Mouse (Mus musculus) retina, embryonic 14.5 days (tissue): ENCODE data around the gene Fpgt.
A peak's percentile ranks its signal among the peaks of the same experiment; 100 is the strongest.

Source experiments
- DNase-seq: peaks from one replicate; pipeline ENCODE4 v3.0.0-alpha.2; 2015; ENCODE audit warnings: low spot score

Gene Fpgt

GRCm38 (mm10) chr3:155093116-155093956 is at the start of gene Fpgt, which contains the start of gene Lrriq3:
Gene Fpgt, minus strand, starts transcription at chr3:155093403.
Gene Lrriq3, plus strand, starts transcription at chr3:155093434.
- peak; percentile 92 for DNase-seq

- DNase-seq, result no peak
Observed at GRCm38 (mm10) chr3:155141047-155141446, 47.8 kb upstream of the Fpgt start.

GRCm38 (mm10) chr3:155137737-155138136 is 44.5 kb upstream of the Fpgt start:
- no peak for DNase-seq

GRCm38 (mm10) chr3:155105957-155106356 is 12.8 kb upstream of the Fpgt start:
- no peak for DNase-seq

GRCm38 (mm10) chr3:155099266-155099665 is 6.1 kb upstream of the Fpgt start:
- DNase-seq, result no peak

GRCm38 (mm10) chr3:155092081-155092480 is 1.1 kb downstream of the Fpgt start:
- DNase-seq, result no peak

GRCm38 (mm10) chr3:155077908-155078307 is 15.3 kb downstream of the Fpgt start:
- no peak for DNase-seq

GRCm38 (mm10) chr3:155059449-155059822 is 33.8 kb downstream of the Fpgt start:
- DNase-seq, result no peak

GRCm38 (mm10) chr3:155058800-155059448 is 34.3 kb downstream of the Fpgt start:
- no peak for DNase-seq

- DNase-seq, result no peak
Observed at GRCm38 (mm10) chr3:155057566-155057965, 35.6 kb downstream of the Fpgt start.

- DNase-seq, result no peak
Observed at GRCm38 (mm10) chr3:155056606-155057005, 36.6 kb downstream of the Fpgt start.

- no peak for DNase-seq
Observed at GRCm38 (mm10) chr3:155055231-155055916, 37.8 kb downstream of the Fpgt start, which contains the start of gene Tnni3k. Gene Tnni3k, minus strand, starts transcription at chr3:155055407.

GRCm38 (mm10) chr3:155053189-155053588 is 40.0 kb downstream of the Fpgt start:
- DNase-seq, result no peak

- DNase-seq, result no peak
Observed at GRCm38 (mm10) chr3:155052021-155052420, 41.2 kb downstream of the Fpgt start.

GRCm38 (mm10) chr3:155039012-155039836 is 54.0 kb downstream of the Fpgt start:
- no peak for DNase-seq
